In genomic region chr4:62889708-62890107, GRCm38 (mm10) we compare ENCODE assay signal across 8 mouse cellular contexts.
DNase-seq lines count a peak whose midpoint lies in the region; ATAC-seq and TF ChIP-seq lines count a peak whose summit lies in the region.
"Had no signal": no experiment of that assay in that cellular context is flagged by ENCODE, and none has a peak within 500 bp of the region (broad histone marks: within the 10 kb centered on the region; RNA-seq: fewer than 3 reads in every experiment).

No protein-coding gene starts in this region.

- peak; percentile 64 for TF ChIP-seq CTCF in cortical plate, adult 2 months (IDR thresholded peaks at IDR 0.05; ENCODE audit: extremely low read depth, insufficient read depth, low read length)

- no peak overlapping the region for H3K4me3 ChIP-seq in cortical plate, adult 2 months (ENCODE audit: insufficient read depth, low read length)
- H3K4me3 ChIP-seq in intestine, embryonic 16.5 days (ENCODE audit: low read length): no peak overlapping the region
- no peak overlapping the region for H3K4me3 ChIP-seq in midbrain, embryonic 11.5 days (ENCODE audit: low read depth, low read length)
- H3K4me3 ChIP-seq: heart, embryonic 13.5 days had no signal

- H3K4me2 ChIP-seq in intestine, embryonic 16.5 days (ENCODE audit: low read depth, low read length): no peak overlapping the region
- H3K4me2 ChIP-seq in midbrain, embryonic 11.5 days: no peak overlapping the region
- H3K4me2 ChIP-seq: heart, embryonic 13.5 days had no signal

- 49% methylated on average over 4 of the region's 4 CpGs for WGBS in intestine, embryonic 16.5 days
- 41% methylated on average over 4 of the region's 4 CpGs for WGBS in midbrain, embryonic 11.5 days

- intact Hi-C loops in left cerebral cortex, postnatal 4 days (cut with DNase I): loop anchor here (5.0 kb wide), 1 partner anchor 233 kb away; no protein-coding TSS in a partner anchor

- no peak for TF ChIP-seq POLR2A in cortical plate, adult 2 months (IDR thresholded peaks at IDR 0.05; ENCODE audit: extremely low read depth, insufficient read depth, low read length)

- no peaks in the 10 kb centered on the region for H3K36me3 ChIP-seq in intestine, embryonic 16.5 days (ENCODE audit: control insufficient read depth, insufficient read depth, low read length)
- no peaks in the 10 kb centered on the region for H3K36me3 ChIP-seq in midbrain, embryonic 11.5 days (ENCODE audit: control insufficient read depth, insufficient read depth, low read length)
- H3K36me3 ChIP-seq: heart, embryonic 13.5 days had no signal

- ATAC-seq in intestine, embryonic 16.5 days: 0 out of 2 replicates have a peak, but pooled peaks have one; percentile 28
- peak; percentile 33 for ATAC-seq in midbrain, embryonic 11.5 days (ENCODE audit: low FRiP score)

- peak; percentile 23 for DNase-seq in left cerebral cortex, postnatal 4 days
- no peak for DNase-seq in left cerebral cortex, adult 8-10 months (ENCODE audit: low spot score in 2 of 2)
- DNase-seq in WW6 (ENCODE audit: low read depth, low spot score): peak; percentile 46
- DNase-seq in midbrain, embryonic 11.5 days (ENCODE audit: low spot score, missing footprints): peak; percentile 91
- peak; percentile 34 to 40 for DNase-seq in thymus, postnatal 36 days

- no peak overlapping the region for H3K9ac ChIP-seq in intestine, embryonic 16.5 days (ENCODE audit: low read depth, low read length)
- no peak overlapping the region for H3K9ac ChIP-seq in midbrain, embryonic 11.5 days (ENCODE audit: low read length)
- H3K9ac ChIP-seq: heart, embryonic 13.5 days had no signal

- no peaks in the 10 kb centered on the region for H3K4me1 ChIP-seq in cortical plate, adult 2 months (ENCODE audit: control insufficient read depth, insufficient read depth, low read length)
- H3K4me1 ChIP-seq in intestine, embryonic 16.5 days (ENCODE audit: control insufficient read depth, insufficient read depth, low read length): no peaks in the 10 kb centered on the region
- H3K4me1 ChIP-seq in midbrain, embryonic 11.5 days (ENCODE audit: control insufficient read depth, insufficient read depth, low read length): no peaks in the 10 kb centered on the region

- H3K9me3 ChIP-seq in intestine, embryonic 16.5 days (ENCODE audit: control insufficient read depth, low read length): no peaks in the 10 kb centered on the region
- H3K9me3 ChIP-seq in midbrain, embryonic 11.5 days (ENCODE audit: control insufficient read depth, low read length): no peaks in the 10 kb centered on the region
- H3K9me3 ChIP-seq: heart, embryonic 13.5 days had no signal

- no peak overlapping the region for H3K27ac ChIP-seq in cortical plate, adult 2 months (ENCODE audit: insufficient read depth, low read length)
- H3K27ac ChIP-seq in intestine, embryonic 16.5 days (ENCODE audit: low read length): no peak overlapping the region
- H3K27ac ChIP-seq in midbrain, embryonic 11.5 days (ENCODE audit: low read depth, low read length): no peak overlapping the region
- H3K27ac ChIP-seq: heart, embryonic 13.5 days had no signal

- no peaks in the 10 kb centered on the region for H3K27me3 ChIP-seq in intestine, embryonic 16.5 days (replicated peaks; ENCODE audit: control insufficient read depth, insufficient read depth, low read length)
- H3K27me3 ChIP-seq in midbrain, embryonic 11.5 days (ENCODE audit: control insufficient read depth, insufficient read depth, low read length): no peaks in the 10 kb centered on the region

Comparison
In these comparisons a context has a peak if more than half of its experiments do, and no peak if none do; other contexts are left out.
1. DNase-seq: peak in left cerebral cortex, postnatal 4 days (single experiment), WW6 (single experiment), midbrain, embryonic 11.5 days (single experiment) and thymus, postnatal 36 days (2 of 2); none in left cerebral cortex, adult 8-10 months (0 of 2).